Mouse (Mus musculus) splenic B cell, adult 2 months (primary cell): ENCODE measurements around the gene Prr19.
A peak's percentile ranks its signal among the peaks of the same experiment; 100 is the strongest.
"Not testable (repeated sequence)": the region's sequence is repeated elsewhere in the genome, so short reads cannot be mapped to it uniquely, and the experiment has no call there.

Source experiments
- DNase-seq: peaks from one replicate; pipeline ENCODE4 v3.0.0-alpha.2; 2011; ENCODE audit warnings: low read depth, low spot score
- H3K27me3 ChIP-seq: 2 replicates; pipeline ENCODE4 v1.6.1; 2012; ENCODE audit warnings: mild to moderate bottlenecking, low read length, moderate library complexity, mixed read lengths; ENCODE audit not compliant: control insufficient read depth, poor library complexity, insufficient read depth, severe bottlenecking
- H3K36me3 ChIP-seq: 2 replicates; pipeline ENCODE4 v1.6.1; 2012; ENCODE audit warnings: mild to moderate bottlenecking, low read length, moderate library complexity, mixed read lengths; ENCODE audit not compliant: control insufficient read depth, poor library complexity, insufficient read depth, severe bottlenecking

The Prr19 gene

GRCm38 (mm10) chr7:25315306-25316041 lies 14.3 kb downstream of the Prr19 start:
- Histone ChIP-seq H3K36me3 (no peaks in the 10 kb centered on the region), H3K27me3 (peaks cover 5% of the 10 kb centered on the region)
- DNase-seq = peak; percentile 34

- Histone ChIP-seq H3K27me3 (peaks cover 5% of the 10 kb centered on the region), H3K36me3 (no peaks in the 10 kb centered on the region)
- peak; percentile 94 for DNase-seq
Observed at GRCm38 (mm10) chr7:25316532-25317445, 15.6 kb downstream of the Prr19 start, which contains the start of gene Megf8. Gene Megf8, plus strand, starts transcription at chr7:25317164.

GRCm38 (mm10) chr7:25317446-25317999 lies 16.3 kb downstream of the Prr19 start:
- Histone ChIP-seq H3K27me3 (peaks cover 5% of the 10 kb centered on the region), H3K36me3 (no peaks in the 10 kb centered on the region)
- no peak for DNase-seq

- Histone ChIP-seq H3K27me3 (no peaks in the 10 kb centered on the region), H3K36me3 (no peaks in the 10 kb centered on the region)
- DNase-seq = no peak
Observed at GRCm38 (mm10) chr7:25322058-25322484, 20.9 kb downstream of the Prr19 start.

- H3K27me3 ChIP-seq = no peaks in the 10 kb centered on the region
- no peak for DNase-seq
- H3K36me3 ChIP-seq = no peaks in the 10 kb centered on the region
Observed at GRCm38 (mm10) chr7:25323219-25323618, 22.0 kb downstream of the Prr19 start.

- DNase-seq, H3K27me3 ChIP-seq, H3K36me3 ChIP-seq: not testable (repeated sequence)
Observed at GRCm38 (mm10) chr7:25325431-25325830, 24.2 kb downstream of the Prr19 start.

GRCm38 (mm10) chr7:25326233-25326632 lies 25.0 kb downstream of the Prr19 start:
- DNase-seq = no peak
- no peaks in the 10 kb centered on the region for H3K36me3 ChIP-seq
- no peaks in the 10 kb centered on the region for H3K27me3 ChIP-seq

GRCm38 (mm10) chr7:25333596-25334307 lies 32.5 kb downstream of the Prr19 start:
- H3K27me3 ChIP-seq = no peaks in the 10 kb centered on the region
- H3K36me3 ChIP-seq = no peaks in the 10 kb centered on the region
- DNase-seq = peak; percentile 88

- H3K36me3 ChIP-seq = no peaks in the 10 kb centered on the region
- no peak for DNase-seq
- no peaks in the 10 kb centered on the region for H3K27me3 ChIP-seq
Observed at GRCm38 (mm10) chr7:25334472-25334871, 33.3 kb downstream of the Prr19 start.

- Histone ChIP-seq H3K36me3 (no peaks in the 10 kb centered on the region), H3K27me3 (no peaks in the 10 kb centered on the region)
- DNase-seq = no peak
Observed at GRCm38 (mm10) chr7:25339329-25339728, 38.1 kb downstream of the Prr19 start.

GRCm38 (mm10) chr7:25341000-25341784 lies 40.0 kb downstream of the Prr19 start:
- no peaks in the 10 kb centered on the region for H3K27me3 ChIP-seq
- no peaks in the 10 kb centered on the region for H3K36me3 ChIP-seq
- no peak for DNase-seq

GRCm38 (mm10) chr7:25348861-25349260 lies 47.6 kb downstream of the Prr19 start:
- Histone ChIP-seq H3K27me3 (no peaks in the 10 kb centered on the region), H3K36me3 (no peaks in the 10 kb centered on the region)
- no peak for DNase-seq
